Mouse (Mus musculus) E14TG2a.4 (cell line): Measurements from ENCODE around the gene Kcnn1.

Experiments used
- CTCF ChIP-seq: conservative IDR thresholded peaks from 2 replicates; pipeline ENCODE4 v1.5.1; 2014; ENCODE audit warnings: low read length
- NANOG ChIP-seq: IDR thresholded peaks from 2 replicates; pipeline ENCODE4 v1.6.1; 2014; ENCODE audit warnings: borderline replicate concordance, low read length, mixed read lengths
- POU5F1 ChIP-seq: IDR thresholded peaks from 2 replicates; pipeline ENCODE4 v1.6.1; 2014; ENCODE audit warnings: low read length, borderline replicate concordance

DNA sequence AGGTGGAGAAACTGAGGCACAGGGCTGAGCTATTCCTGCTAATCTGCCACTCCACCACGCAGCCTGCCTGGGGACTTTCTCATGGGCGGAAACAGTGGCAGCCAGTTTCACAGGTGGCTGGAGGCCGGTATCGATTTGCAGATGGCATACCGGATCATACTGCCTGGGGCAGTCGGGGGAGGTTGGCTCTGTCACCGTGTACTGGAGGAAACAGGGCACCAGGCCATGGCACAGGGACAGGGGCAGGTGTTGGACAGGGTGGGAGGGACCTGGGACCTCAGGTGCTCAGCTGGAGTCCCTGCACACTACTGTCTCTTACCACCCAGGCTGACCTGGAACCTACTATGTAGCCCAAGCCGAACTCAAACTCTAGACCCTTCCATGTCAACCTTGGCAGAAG is 37.2 kb downstream of the Kcnn1 start:
- no peak for TF ChIP-seq CTCF
- no peak for TF ChIP-seq NANOG
- no peak for TF ChIP-seq POU5F1
